Mouse (Mus musculus): ENCODE results near the gene Dusp3. TPM values are rescaled to one million over a fixed set of nuclear protein-coding genes. Genes with fewer than 3 reads are reported as not detected.

Dusp3 gene
- polyA plus RNA-seq, 1 experiment from 2014 or later, result 78.2 TPM

DNA sequence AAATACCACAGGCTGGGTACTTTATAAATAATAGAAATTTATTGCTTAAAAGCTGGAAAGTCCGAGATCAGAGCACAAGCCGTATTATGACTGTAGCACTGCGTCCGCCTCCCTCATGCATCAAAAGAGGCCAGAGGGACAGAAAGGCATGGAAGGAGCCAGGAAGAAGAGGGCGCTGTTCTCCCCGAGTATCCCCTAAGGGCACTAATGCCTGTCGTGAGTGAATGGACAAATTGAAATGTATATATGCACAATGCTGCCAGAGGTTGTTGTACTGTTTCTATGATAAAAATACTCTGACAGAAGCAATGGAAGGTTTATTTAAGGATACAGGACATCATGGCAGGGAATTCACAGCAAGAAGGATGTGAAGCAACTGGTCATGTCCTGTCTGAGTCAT is 43.2 kb upstream of the Dusp3 start:
- no peaks in the 10 kb centered on the region for H3K36me3 ChIP-seq (ENCODE audit: insufficient read depth, low read length)
- 35% methylated on average over 7 of the region's 7 CpGs for WGBS
- H3K4me2 ChIP-seq (replicated peaks; ENCODE audit: low read depth, low read length), result no peak overlapping the region
- H3K27ac ChIP-seq (ENCODE audit: low read length), result no peak overlapping the region
- ATAC-seq (no peak), DNase-seq (ENCODE audit: low spot score) (no peak)
- TF ChIP-seq CTCF (IDR thresholded peaks at IDR 0.05) (peak; percentile 33), EP300 (IDR thresholded peaks at IDR 0.05) (no peak)
- no peaks in the 10 kb centered on the region for H3K27me3 ChIP-seq (replicated peaks; ENCODE audit: insufficient read depth, low read length)
- H3K9me3 ChIP-seq (ENCODE audit: low read length), result no peaks in the 10 kb centered on the region
- H3K4me1 ChIP-seq (ENCODE audit: insufficient read depth, low read depth, low read length), result no peaks in the 10 kb centered on the region
- no peak overlapping the region for H3K4me3 ChIP-seq (ENCODE audit: low read depth, low read length)
- H3K9ac ChIP-seq (replicated peaks; ENCODE audit: low read depth), result no peak overlapping the region

DNA sequence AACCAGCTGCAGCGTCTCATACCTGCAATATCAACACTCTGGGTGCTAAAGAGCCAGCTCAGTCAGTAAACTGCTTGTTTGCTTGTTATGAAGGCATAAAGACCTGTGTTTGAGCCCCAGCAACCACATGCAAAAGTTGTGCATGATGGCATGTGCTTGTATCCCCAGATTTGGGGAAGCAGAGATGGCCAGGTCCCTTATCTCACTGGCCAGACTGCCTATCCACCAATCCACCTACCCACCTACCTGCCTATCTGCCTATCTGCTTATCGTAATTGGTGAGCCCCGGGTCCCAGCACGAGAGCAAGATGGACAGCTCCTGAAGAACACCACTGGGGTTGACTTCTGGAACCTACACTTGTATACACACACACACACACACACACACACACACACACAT is 42.5 kb upstream of the Dusp3 start:
- Histone ChIP-seq H3K4me3 (ENCODE audit: low read depth, low read length) (no peak overlapping the region), H3K9me3 (ENCODE audit: low read length) (no peaks in the 10 kb centered on the region), H3K36me3 (ENCODE audit: insufficient read depth, low read length) (no peaks in the 10 kb centered on the region), H3K4me2 (replicated peaks; ENCODE audit: low read depth, low read length) (no peak overlapping the region), H3K27me3 (replicated peaks; ENCODE audit: insufficient read depth, low read length) (no peaks in the 10 kb centered on the region), H3K9ac (replicated peaks; ENCODE audit: low read depth) (no peak overlapping the region), H3K27ac (ENCODE audit: low read length) (no peak overlapping the region), H3K4me1 (ENCODE audit: insufficient read depth, low read depth, low read length) (no peaks in the 10 kb centered on the region)
- no peak for TF ChIP-seq CTCF (IDR thresholded peaks at IDR 0.05)
- no peak for TF ChIP-seq EP300 (IDR thresholded peaks at IDR 0.05)
- ATAC-seq (no peak), DNase-seq (ENCODE audit: low spot score) (no peak)
- 75% methylated on average over 4 of the region's 4 CpGs for WGBS

DNA sequence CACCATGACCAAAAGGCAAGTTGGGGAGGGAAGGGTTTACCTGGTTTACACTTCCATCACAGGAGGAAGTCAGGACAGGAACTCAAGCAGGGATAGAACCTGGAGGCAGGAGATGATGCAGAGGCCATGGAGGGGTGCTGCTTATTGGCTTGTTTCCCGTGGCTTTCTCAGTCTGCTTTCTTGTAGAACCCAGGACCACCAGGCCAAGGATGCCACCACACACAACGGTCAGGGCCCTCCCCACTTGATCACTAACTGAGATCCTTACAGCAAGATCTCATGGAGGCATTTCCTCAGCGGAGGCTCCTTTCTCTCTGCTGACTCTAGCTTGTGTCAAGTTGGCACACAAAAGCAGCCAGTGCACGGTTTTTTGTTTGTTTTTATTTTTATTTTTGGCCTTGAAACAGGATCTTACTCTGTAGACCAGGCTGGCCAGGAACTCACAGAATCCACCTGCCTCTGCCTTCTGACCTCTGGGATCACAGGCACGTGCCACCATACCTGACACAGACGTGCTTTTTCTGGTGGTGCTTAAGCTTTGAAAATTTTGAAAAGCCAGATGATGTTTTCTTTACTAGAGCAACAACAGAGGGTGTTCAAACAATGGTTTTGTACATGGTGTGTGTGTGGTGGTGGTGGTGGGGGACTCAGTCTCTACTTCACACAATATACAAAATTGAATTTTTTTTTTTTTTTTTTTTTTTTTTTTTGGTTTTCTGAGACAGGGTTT is 41.4 kb upstream of the Dusp3 start, which contains the start of gene Mpp3:
Gene Mpp3, minus strand, starts transcription at position 375 of the 730 bp plus-strand sequence.
- TF ChIP-seq CTCF (IDR thresholded peaks at IDR 0.05), result no peak
- TF ChIP-seq EP300 (IDR thresholded peaks at IDR 0.05), result no peak
- peak within 1 kb of the TSS; percentile 94 for H3K4me2 ChIP-seq (replicated peaks; ENCODE audit: low read depth, low read length)
- H3K27me3 ChIP-seq (replicated peaks; ENCODE audit: insufficient read depth, low read length), result no peaks in the 10 kb centered on the region
- 74% methylated on average over 6 of the region's 6 CpGs for WGBS
- peak within 1 kb of the TSS; percentile 59 for H3K4me3 ChIP-seq (ENCODE audit: low read depth, low read length)
- no peak for DNase-seq (ENCODE audit: low spot score)
- no peak within 1 kb of the TSS for H3K9ac ChIP-seq (replicated peaks; ENCODE audit: low read depth)
- no peak within 1 kb of the TSS for H3K27ac ChIP-seq (ENCODE audit: low read length)
- no peak for ATAC-seq
- H3K36me3 ChIP-seq (ENCODE audit: insufficient read depth, low read length), result no peaks in the 10 kb centered on the region
- no peaks in the 10 kb centered on the region for H3K4me1 ChIP-seq (ENCODE audit: insufficient read depth, low read depth, low read length)
- no peaks in the 10 kb centered on the region for H3K9me3 ChIP-seq (ENCODE audit: low read length)

DNA sequence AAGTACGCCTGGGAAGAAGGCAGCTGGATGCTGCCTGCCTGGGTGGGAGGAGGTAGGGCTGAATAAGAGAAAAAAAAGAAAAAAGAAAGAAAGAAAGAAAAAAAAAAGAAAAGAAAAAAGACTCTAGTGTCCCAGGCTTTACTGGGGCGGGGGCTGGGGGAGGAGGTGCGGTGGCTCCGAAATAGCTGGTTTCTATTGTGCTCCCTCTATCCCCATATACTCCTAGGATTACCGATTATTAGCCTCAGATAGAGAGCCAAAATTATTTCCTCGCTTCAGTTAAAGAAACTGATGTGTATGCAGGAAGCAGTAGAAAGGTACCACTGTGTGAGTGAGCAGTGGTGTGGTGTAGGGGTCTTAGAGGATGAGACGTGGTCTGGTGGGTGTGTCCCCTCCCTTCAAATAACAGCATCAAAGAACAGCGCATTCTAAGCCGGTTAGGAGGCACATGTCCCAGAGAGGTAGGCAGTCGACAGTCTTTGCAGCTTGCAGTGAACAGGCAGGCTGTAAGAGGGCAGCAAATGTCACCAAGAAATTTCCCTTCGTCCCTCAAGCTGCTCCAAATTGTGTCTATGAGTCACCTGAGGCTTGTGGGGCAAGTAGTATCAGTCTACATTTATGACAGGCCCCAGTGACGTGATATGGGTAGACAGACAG is 40.7 kb upstream of the Dusp3 start:
- no peak overlapping the region for H3K27ac ChIP-seq (ENCODE audit: low read length)
- TF ChIP-seq CTCF (IDR thresholded peaks at IDR 0.05), result 0 out of 2 replicates have a peak, but pooled peaks have one; percentile 20
- no peak for TF ChIP-seq EP300 (IDR thresholded peaks at IDR 0.05)
- H3K9me3 ChIP-seq (ENCODE audit: low read length), result no peaks in the 10 kb centered on the region
- no peak for DNase-seq (ENCODE audit: low spot score)
- H3K4me3 ChIP-seq (ENCODE audit: low read depth, low read length), result peak overlapping the region; percentile 59
- H3K36me3 ChIP-seq (ENCODE audit: insufficient read depth, low read length), result no peaks in the 10 kb centered on the region
- WGBS, result 8% methylated on average over 12 of the region's 12 CpGs
- no peaks in the 10 kb centered on the region for H3K4me1 ChIP-seq (ENCODE audit: insufficient read depth, low read depth, low read length)
- ATAC-seq, result no peak
- H3K9ac ChIP-seq (replicated peaks; ENCODE audit: low read depth), result no peak overlapping the region
- H3K4me2 ChIP-seq (replicated peaks; ENCODE audit: low read depth, low read length), result peak overlapping the region; percentile 94
- no peaks in the 10 kb centered on the region for H3K27me3 ChIP-seq (replicated peaks; ENCODE audit: insufficient read depth, low read length)

DNA sequence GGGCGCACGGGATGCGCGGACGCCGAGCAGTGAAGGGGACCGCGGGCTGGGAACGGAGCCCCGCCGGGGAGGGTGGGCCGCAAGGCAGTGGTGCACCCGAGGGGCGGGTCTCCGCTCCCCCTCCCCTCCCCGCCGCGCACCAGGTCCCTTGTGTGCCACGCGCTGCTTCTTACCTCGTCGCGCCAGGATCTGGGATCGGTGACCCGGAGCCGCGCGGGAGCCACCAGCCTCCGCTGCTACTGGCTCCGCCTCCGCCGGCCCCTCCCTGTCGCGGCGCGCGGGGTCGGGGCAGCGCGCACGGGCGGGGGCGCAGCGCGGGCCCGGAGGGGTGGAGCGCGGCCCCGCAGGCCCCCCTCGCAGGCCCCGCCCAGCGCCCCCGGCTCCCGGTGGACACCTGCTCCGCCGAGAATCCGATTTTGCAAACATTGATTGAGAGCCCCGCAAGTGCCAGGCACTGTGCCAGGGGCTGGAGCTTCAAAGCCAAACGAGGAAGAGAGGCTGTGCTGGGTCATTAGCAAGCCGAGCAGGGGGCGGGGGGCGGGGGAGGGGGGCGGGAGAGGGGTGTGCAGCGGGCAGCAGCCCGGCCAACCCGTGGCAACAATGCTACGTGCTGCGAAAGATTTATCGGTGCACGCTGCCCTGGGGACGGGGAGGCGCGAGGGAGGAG is 40.0 kb upstream of the Dusp3 start:
- no peaks in the 10 kb centered on the region for H3K9me3 ChIP-seq (ENCODE audit: low read length)
- no peaks in the 10 kb centered on the region for H3K36me3 ChIP-seq (ENCODE audit: insufficient read depth, low read length)
- no peaks in the 10 kb centered on the region for H3K4me1 ChIP-seq (ENCODE audit: insufficient read depth, low read depth, low read length)
- H3K4me2 ChIP-seq (replicated peaks; ENCODE audit: low read depth, low read length), result peak overlapping the region; percentile 94
- DNase-seq (ENCODE audit: low spot score) (peak; percentile 70), ATAC-seq (peak; percentile 92)
- WGBS, result under 1% methylated on average over 48 of the region's 73 CpGs
- no peak overlapping the region for H3K27ac ChIP-seq (ENCODE audit: low read length)
- H3K27me3 ChIP-seq (replicated peaks; ENCODE audit: insufficient read depth, low read length), result no peaks in the 10 kb centered on the region
- peak overlapping the region; percentile 59 for H3K4me3 ChIP-seq (ENCODE audit: low read depth, low read length)
- TF ChIP-seq CTCF (IDR thresholded peaks at IDR 0.05) (no peak), EP300 (IDR thresholded peaks at IDR 0.05) (no peak)
- H3K9ac ChIP-seq (replicated peaks; ENCODE audit: low read depth), result 0 out of 2 replicates have a peak overlapping the region, but pooled peaks have one; percentile 26
